Mouse (Mus musculus) mouse embryonic stem cell (cell line): ENCODE measurements around the gene Arhgap22.

ENCODE experiments used
- in situ Hi-C, 2 experiments: fragments of 300-500 bp; cut with MboI; formaldehyde crosslinking; loops; 1 replicate in 1 of 2; 3 replicates in 1 of 2; pipeline ENCODE4 v1.14.3; 2019 to 2020; ENCODE audit warnings: low sequenced_read_pairs in 2 of 2, low pct_unique_long_range_greater_than_20kb in 1 of 2, mixed read lengths in 1 of 2; ENCODE audit not compliant: unreplicated experiment in 1 of 2

Arhgap22 gene

DNA sequence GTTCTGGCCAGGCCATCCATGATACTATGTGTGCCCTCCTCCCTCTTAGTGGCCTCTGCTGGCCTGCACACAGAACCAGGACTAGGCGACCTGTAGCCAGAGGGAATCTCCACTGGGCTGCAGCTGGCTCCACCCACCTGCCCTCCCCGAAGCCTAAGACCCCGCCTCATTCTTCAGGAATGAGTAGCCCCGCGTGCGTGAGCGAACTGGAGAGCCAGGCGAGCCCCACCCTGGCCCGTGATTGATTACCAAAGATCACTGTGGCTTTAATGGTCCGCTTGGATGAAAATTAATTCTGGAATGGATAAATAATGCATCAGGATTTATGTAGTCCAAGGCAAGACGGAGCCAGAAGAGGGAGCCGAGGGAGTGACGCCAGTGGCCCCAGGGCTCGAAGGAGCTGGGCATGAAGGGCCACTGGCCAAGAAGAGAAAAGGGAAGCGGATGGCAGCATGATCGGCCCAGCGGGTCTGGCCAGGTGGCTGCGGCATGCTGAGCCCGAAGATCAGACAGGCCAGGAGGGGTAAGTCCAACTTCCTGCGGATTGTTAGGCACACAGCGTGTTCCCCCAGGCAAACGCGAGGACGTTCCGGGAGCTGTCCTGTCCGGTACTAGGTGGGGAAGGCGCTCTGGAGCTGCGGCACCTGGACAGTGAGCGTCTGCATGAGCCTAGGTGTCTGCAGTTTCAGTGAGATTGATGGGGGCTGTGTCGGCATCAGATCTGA lies 36.6 kb downstream of the Arhgap22 start:
- in situ Hi-C loops = no loop called here

DNA sequence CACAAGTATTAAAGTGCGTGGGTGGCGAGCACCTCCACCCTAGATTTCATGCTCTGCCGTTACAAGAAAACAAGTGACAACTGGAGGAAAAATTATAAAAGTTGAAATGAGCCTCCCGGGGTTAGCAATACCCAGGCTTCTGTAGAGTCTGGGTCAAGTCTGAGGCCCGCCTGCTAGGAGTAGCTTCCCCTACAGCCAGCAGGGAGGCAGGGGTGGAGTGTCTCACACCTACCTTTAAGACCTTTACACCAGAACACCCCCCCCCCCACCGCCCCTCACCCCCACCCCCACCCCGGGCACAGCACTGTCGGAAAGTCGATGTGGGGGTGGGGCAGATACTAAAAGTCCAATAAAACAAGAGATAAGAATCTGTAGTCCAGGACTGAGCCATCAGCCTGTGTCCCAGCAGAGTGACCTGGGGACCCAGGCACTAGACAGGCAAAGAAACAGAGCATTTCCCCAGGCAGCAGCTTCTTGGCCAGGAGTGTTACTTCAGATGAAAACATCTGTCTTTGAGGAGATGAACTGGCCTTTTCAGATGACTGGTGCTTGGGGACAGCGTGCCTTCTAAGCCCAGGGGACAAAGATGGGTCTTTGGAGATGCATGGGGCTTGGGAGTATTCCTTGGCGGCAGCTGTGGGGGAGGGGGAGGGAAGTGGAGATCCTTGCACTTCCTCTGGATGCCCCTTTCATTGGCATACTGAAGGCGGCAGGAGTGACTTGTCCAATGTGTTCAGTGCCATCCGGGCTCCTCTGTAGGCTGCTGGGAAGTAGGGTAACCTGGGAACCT lies 37.3 kb downstream of the Arhgap22 start:
- in situ Hi-C loops = no loop called here

DNA sequence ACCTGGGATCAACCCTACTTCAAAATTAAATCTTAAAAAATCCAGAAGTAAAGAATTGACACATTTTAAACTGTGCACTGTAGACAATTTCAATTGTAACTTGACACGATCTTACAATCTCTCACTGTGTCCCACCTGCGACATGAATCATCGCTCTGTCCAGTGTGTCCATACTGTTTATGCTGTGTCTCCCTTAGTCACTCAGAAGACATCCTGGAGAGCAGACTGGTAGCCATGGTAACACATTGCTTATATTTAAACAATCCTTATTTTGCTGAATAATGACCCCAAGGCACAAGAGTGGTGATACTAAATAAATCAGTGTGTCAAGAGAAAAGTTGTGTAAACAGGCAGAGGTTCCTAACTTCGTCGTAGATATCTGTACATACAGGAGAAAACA lies 44.4 kb downstream of the Arhgap22 start:
- in situ Hi-C loops = no loop called here

DNA sequence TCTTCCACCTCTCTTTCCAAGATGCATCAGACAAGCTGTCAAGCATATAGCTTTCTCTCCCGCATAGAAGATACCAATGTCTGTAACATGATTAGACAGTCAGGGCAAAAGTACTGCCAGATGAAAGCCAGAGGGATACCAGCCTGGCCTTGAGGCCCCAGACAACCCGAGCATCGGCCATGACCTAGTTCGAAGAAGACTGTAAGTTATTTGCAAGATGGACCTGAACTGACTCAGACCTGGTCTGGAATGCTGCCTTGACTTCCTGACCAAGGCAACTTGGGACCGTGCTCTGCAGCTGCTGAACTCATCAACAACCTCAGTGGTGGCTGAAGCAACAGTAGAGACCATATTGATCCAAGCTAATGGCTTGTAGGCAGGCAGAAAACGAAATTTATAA lies 46.3 kb downstream of the Arhgap22 start:
- in situ Hi-C loops = no loop called here

DNA sequence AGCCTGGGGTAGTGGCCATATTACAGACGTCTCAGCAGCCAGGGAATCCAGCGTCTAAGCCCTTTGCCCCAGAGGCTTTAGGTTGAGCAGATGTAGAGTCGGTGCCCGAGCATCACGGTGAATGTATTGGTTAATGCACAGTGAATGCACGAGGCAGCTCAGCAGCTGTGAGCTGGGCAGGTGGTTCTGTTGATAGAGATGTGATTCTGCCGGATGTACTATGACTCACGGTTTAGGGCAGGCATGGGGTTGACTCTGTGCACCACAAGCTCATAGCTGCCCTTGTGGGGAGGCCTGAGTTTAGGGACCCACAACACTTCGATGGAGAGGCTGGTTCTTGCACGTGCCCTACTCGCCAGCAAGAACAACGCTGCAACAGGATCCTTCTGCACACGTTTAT lies 51.0 kb downstream of the Arhgap22 start:
- in situ Hi-C loops = no loop called here

DNA sequence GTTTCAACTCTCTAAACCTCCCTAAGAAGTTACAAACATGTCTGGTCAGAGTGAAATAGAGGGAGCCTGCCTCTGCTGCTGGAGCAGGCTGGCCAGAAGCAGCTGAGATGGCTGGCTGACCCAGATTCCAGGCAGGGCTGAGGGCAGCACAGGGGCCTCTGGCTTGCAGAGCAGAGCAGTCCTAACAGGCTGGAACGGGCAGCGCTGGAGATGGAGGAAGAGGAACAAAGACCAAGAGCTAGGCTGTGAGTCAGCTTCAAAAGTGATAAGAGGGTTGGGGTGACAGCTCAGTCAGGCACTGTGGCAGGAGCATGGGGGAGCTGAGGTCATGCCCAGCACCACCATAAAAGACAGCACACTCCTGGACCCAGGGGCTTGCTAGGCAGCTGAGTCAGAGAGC lies 62.4 kb downstream of the Arhgap22 start:
- in situ Hi-C loops = no loop called here

DNA sequence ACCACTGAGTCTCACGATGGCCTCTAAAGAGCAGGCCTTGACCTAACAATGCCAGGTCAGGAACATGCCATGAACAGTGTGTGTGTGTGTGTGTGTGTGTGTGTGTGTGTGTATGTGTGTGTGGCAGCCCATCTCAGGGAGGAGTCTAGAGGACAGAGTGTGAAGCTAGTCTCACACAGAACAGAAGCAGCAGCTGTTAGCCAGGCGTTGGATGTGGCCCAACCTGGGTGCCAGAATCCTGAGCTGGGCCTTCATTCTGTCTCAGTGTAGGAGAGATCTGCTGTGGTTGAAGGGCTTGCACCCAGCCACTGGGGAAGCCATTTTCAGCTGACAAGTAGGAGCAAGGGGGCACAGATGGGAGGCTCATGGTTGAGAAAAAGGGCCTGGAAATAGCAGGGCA lies 64.5 kb downstream of the Arhgap22 start:
- in situ Hi-C loops = no loop called here

DNA sequence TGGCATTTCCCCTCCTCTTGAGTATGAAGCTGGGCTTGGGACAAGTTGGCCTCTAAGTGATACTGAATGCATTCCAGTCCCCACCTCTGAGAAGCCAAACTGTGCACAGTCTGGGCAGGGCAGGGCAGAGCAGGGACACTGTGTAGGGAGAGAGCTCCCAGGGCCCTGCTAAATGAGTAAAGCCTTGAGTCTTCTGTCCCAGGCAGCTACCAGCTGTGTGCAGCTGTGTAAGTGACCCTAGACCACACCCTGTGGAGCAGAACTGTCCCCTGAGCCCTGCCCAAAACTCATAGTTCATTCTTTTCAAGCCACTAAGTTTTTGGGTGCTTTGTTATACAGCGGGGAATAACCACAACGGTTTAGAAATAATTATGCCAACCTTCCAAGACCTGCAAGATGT lies 67.1 kb downstream of the Arhgap22 start:
- in situ Hi-C loops = no loop called here

DNA sequence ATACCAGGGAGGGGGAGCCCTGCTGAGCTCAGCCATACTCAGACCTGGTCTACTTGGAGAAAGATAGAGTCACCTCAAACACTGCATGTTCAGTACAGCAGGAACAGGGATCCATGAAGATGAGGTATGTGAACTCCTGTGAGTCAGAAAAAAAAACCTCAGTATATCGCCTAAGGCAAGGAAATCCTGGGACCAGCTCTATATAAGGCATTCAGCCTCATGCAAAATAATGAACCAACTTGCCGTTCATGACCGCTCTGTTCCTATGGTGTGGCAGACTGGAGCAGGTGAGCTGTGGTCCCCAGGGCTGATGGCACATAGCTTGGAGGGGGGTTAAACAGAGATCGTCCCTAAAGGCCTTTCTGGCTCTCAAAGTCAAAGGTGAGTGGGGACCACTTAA lies 68.6 kb downstream of the Arhgap22 start:
- in situ Hi-C loops = no loop called here

DNA sequence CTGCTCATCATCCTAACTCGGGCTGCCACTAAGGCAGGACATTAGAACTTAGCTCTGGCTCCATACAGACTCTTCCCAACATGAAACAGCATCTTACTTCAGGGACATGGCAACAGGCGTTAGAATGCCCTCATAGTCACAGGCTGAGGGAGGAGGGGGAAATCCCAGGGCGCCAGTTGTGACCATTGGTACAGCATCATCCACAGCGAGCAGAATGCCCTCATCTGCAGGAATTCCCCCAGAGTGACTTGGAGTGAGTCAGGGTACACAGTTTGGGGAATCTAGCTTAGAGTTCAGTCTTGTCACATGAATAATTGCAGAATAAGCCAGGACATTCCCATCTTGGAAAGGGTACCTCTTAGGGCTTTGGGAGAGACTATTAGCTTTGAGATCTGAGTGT lies 74.1 kb downstream of the Arhgap22 start:
- in situ Hi-C loops = loop anchor here in 1 of 2 experiments (5.0 kb wide), 1 partner anchor 41 kb away; no protein-coding TSS in a partner anchor

DNA sequence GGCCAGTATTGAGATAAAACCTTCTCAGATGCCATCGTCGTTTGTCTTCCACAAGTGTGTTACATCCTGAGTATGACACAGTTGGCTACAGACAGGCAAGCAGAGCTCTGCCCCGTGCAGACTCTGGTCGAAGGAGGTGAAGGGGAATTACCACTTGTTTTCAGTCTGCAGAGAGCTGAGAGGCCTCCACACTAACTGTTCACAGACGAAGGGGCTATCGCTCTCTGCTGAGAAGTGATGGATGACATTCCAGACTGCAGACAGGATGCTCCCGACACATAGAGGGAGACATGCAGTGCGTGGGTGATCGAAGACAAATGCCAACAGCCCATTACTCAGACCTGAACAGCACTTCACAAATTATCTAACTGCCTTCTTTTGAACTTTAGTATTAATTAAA lies 76.2 kb downstream of the Arhgap22 start:
- in situ Hi-C loops = no loop called here

DNA sequence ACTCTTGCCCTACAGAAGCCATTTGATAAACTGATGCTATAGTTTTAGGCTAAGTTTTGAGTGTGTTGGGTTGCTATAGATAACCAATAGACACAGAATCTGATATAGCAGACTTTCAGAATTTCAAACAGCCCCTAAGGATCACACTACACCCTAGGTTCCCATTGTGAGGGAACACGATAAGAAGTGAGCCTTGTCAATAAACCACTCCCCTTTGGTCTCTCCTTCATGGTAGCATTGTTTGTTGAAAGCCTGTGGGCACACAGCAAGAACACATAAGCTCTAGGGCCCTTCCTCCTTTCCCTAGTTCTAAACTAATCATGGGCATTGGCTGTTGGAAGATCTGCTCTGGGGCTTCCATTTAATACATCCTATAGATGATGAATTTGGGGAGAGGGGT lies 80.7 kb downstream of the Arhgap22 start:
- in situ Hi-C loops = no loop called here

DNA sequence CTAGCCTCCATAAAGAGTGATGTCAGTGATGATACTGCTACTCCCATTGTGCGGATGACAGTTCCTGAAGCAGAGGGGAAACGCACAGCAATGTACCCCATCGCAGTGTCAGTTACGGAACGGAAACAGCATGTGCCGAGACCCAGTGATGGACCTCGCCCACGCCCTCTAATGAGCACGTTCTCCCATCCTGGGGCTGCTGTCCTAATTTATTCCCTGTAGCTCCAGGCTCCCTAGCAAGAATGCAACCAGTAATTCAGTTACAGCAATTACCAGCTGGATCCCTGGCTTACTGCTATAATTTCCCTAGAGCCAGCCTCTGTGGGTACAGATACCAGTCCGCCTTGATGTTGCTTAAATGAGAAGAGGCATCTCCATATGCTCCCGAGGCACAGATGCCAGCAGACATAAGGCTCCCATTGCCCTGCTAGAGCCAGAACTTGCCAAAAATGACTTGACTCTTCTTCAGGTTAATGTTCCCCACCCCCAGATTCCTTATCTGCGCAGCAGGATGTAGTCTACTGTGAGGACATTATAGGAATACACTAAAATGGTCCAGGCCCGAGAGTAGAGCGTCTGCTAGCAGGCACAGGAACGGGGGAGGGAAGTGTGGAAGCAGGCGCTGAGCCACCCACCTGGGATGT lies 83.0 kb downstream of the Arhgap22 start:
- in situ Hi-C loops = no loop called here

DNA sequence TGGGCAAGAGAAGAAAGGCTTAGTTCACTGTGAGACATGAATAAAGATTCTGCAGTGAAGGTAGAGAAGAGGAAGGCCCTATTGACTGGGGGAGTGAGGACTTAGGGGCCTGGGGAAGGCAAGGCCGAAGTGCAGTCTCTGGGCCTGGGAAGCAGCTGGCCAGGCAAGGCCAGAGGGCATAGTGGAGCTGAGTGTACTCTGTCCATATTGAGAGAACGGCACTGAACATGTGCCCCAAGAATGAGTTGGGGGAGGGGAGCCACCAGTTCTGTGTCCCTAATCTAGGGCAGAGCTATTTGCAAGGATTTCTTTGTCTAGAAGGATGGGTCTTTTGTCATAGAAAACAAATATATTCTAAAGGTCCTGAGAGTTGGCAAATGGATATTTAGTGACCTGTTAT lies 86.8 kb downstream of the Arhgap22 start:
- in situ Hi-C loops = loop anchor here in 1 of 2 experiments (5.0 kb wide), 1 partner anchor 83 kb away; no protein-coding TSS in a partner anchor

DNA sequence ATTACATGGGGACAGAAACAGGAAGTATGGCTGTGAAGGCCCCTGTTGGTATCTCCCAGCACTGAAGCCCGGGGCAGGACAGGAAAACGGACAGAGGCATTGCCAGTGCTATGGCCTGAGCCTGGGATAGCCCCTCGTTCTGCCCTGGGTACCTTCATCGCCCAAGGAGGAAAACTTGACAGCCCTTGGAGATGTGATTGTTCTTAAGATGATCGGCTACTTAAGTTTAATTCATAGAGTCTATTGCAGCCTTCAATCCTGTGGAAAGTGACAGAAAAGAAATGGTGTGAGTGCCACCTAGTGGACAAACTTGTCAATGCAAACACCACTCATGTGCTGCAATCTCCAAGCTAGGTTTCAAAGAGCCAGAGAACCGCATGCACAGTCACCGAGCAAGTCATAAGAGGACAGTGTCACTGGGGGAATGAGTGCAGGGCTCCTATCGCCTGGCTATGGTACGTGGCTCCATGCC lies 89.6 kb downstream of the Arhgap22 start:
- in situ Hi-C loops = loop anchor here in 1 of 2 experiments (5.0 kb wide), 1 partner anchor 86 kb away; no protein-coding TSS in a partner anchor

DNA sequence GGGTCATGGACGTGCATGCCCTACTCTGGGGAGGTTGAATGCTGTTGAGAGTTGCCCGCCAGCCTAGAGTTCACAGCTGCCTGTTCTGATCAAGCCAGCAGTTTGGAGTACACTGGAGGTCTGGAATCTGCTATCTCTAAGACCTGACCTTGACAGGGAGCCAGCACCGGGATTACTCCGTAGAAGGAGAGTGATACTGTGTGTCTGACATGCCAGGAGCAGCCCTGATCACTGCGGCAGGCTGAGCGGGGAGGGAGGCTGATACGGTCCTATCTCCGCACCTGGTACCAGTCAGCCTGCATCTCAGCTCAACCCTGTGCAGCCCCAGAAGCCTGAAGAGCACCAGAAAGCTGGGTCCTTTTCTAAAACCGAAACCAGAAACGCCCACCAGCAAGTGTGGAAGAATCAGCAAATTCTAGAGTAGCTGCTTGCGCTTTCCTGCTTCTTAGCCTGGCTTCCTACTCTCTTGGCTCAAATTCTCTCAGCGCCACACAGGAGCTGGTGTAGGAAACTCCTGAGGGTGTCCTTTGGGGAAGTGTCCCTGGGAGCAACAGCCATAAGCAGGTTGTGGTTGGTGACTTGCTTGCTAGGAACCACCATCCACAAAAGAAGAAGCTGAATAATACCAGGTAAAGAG lies 91.9 kb downstream of the Arhgap22 start:
- in situ Hi-C loops = loop anchor here in 1 of 2 experiments (5.0 kb wide), 1 partner anchor 93 kb away; the partner anchor contains the start of gene Arhgap22

DNA sequence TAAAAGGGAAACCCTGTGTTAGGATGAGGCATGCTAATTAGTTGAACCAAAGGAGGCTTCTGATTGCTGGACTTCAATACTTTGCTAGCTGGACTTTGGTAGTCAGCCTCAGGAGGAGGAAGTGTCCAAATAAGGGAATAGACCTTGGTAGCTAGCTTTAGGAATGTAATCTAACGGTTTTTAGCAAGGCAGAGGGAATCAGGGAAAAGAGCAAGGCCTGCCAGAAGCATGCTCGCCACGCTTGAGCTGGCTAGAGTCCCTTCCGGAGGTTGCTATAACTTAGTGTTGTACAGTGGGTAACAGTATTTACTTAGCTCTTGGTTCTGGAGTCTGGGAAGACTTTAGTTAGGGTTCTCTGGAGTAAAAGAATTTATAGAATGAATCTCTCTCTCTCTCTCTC lies 96.9 kb downstream of the Arhgap22 start:
- in situ Hi-C loops = no loop called here

DNA sequence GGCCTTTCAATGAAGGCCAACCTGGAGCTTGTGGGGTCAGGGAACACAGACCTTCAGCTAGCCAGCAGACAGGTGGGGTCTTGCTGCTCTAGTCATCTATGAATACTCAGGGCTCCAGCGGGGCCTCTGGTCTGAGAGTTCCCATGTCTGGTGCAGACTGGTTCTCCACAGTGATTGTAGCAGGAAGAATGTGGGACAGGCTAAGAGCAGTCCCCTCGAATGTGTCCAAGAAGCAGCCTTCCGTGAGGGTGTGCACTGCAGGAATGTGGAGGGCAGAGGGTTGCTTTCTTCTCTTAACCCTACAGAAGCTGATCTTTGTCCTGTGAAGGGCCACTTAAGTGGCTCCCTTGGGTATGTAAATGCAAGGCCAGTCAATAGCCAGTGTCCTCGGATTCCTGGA lies 98.5 kb downstream of the Arhgap22 start:
- in situ Hi-C loops = no loop called here

DNA sequence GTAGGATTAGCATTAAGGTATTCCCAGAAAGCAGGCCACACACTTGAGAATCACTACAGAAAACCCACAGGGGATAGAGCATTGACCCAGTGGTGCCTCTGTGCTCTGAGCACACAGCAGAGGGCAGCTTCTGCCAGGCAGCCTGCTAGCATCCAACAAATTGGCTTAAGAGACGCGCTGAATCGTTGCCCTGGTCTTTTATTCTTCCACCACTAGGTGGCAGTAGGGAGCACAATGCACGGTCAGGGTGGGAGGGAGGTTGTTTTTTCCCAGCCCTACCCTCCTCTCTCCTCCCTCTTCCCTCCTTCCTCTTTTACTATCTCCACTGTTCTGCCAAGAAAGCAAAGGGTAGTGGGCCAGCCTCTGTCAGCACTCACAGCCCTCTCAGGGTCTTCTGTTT lies 99.8 kb downstream of the Arhgap22 start:
- in situ Hi-C loops = no loop called here
